Mouse (Mus musculus): ENCODE results near the gene Mau2. TPM values are rescaled to one million over a fixed set of nuclear protein-coding genes. Genes with fewer than 3 reads are reported as not detected.
"Not testable (repeated sequence)": the region's sequence is repeated elsewhere in the genome, so short reads cannot be mapped to it uniquely, and the experiment has no call there.

The Mau2 gene
- polyA plus RNA-seq, 1 experiment from 2014 or later: 75.8 TPM

GRCm38 (mm10) chr8:70081976-70082375 lies 39.4 kb upstream of the Mau2 start:
- Histone ChIP-seq H3K36me3 (ENCODE audit: control insufficient read depth, insufficient read depth, low read length) (no peaks in the 10 kb centered on the region), H3K9ac (ENCODE audit: low read depth, low read length) (no peak overlapping the region), H3K4me3 (ENCODE audit: low read depth, low read length) (no peak overlapping the region), H3K27me3 (ENCODE audit: control insufficient read depth, insufficient read depth, low read depth, low read length) (peaks cover 30% of the 10 kb centered on the region), H3K9me3 (replicated peaks; ENCODE audit: control insufficient read depth, low read length, poor library complexity, severe bottlenecking) (no peaks in the 10 kb centered on the region), H3K4me1 (ENCODE audit: control insufficient read depth, insufficient read depth, low read length) (peaks cover 15% of the 10 kb centered on the region), H3K27ac (ENCODE audit: low read length) (no peak overlapping the region), H3K4me2 (ENCODE audit: low read length) (no peak overlapping the region)
- no peak for ATAC-seq
- 77% methylated on average over 2 of the region's 2 CpGs for WGBS

GRCm38 (mm10) chr8:70073682-70074081 lies 31.1 kb upstream of the Mau2 start:
- Histone ChIP-seq H3K4me3 (ENCODE audit: low read depth, low read length) (no peak overlapping the region), H3K27me3 (ENCODE audit: control insufficient read depth, insufficient read depth, low read depth, low read length) (no peaks in the 10 kb centered on the region), H3K9ac (ENCODE audit: low read depth, low read length) (no peak overlapping the region), H3K4me1 (ENCODE audit: control insufficient read depth, insufficient read depth, low read length) (0 out of 2 replicates have a peak, but pooled peaks cover 2% of the 10 kb centered on the region), H3K4me2 (ENCODE audit: low read length) (no peak overlapping the region), H3K9me3 (replicated peaks; ENCODE audit: control insufficient read depth, low read length, poor library complexity, severe bottlenecking) (no peaks in the 10 kb centered on the region), H3K36me3 (ENCODE audit: control insufficient read depth, insufficient read depth, low read length) (peaks cover 28% of the 10 kb centered on the region), H3K27ac (ENCODE audit: low read length) (no peak overlapping the region)
- 88% methylated on average over 1 of the region's 1 CpGs for WGBS
- no peak for ATAC-seq

DNA sequence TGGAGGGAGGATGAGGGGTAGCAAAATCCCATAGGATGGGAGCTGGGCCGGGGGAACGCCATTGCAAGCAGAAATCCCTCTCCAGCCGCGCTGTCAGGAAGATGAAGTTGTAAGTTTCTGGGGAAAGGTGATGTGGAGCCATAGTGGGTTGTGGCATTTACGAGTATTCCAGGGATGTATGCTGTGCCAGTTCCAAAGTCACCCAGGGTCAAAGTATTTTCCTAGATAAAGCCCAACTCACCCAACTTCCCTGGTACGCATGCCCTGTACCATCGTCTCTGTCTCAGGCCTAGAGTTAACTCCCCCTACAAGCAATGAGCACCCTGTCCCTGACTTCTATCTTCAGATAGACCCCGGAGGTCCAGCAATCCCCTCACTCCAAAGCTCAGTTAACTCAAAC lies 30.6 kb upstream of the Mau2 start:
- H3K4me1 ChIP-seq (ENCODE audit: control insufficient read depth, insufficient read depth, low read length): 0 out of 2 replicates have a peak, but pooled peaks cover 2% of the 10 kb centered on the region
- no peak overlapping the region for H3K4me3 ChIP-seq (ENCODE audit: low read depth, low read length)
- H3K9me3 ChIP-seq (replicated peaks; ENCODE audit: control insufficient read depth, low read length, poor library complexity, severe bottlenecking): no peaks in the 10 kb centered on the region
- no peak for ATAC-seq
- no peak overlapping the region for H3K27ac ChIP-seq (ENCODE audit: low read length)
- H3K9ac ChIP-seq (ENCODE audit: low read depth, low read length): no peak overlapping the region
- WGBS: 62% methylated on average over 8 of the region's 8 CpGs
- no peaks in the 10 kb centered on the region for H3K27me3 ChIP-seq (ENCODE audit: control insufficient read depth, insufficient read depth, low read depth, low read length)
- H3K36me3 ChIP-seq (ENCODE audit: control insufficient read depth, insufficient read depth, low read length): peaks cover 33% of the 10 kb centered on the region
- no peak overlapping the region for H3K4me2 ChIP-seq (ENCODE audit: low read length)

DNA sequence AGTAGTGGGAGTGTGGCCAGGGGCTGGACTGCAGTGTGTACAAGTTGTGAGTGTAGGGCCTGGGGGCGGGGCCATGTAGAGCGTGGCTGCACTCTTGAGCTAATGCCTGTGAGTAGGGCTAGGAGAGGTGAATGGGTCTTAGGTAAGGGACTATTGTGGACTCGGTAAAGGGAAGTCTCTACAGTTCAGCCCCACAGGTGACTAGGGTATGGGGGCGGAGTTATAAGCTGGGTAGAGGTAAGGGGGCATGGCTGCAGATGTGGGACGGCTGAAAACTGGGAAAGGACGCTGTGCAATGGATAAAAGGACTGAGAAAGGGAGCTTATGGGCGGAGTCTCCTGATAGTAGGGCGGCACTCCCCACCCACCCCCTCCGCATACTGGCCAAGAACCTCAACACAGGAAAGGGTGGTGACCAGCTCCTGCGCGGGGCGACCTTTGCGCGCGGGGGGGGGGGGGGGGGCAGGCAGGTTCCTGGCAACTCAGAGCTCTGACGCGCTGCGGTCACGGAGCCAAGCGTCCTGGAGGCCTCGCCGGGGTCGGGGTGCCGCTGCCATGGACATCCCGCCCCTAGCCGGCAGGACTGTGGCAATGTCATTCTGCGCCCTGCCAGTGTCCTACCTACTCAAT lies 30.0 kb upstream of the Mau2 start, which contains the start of gene Tm6sf2:
TSS of gene Tm6sf2 (plus strand) at position 484 of the 629 bp plus-strand sequence.
- Histone ChIP-seq H3K9ac (ENCODE audit: low read depth, low read length) (no peak within 1 kb of the TSS), H3K36me3 (ENCODE audit: control insufficient read depth, insufficient read depth, low read length) (peaks cover 38% of the 10 kb centered on the region), H3K9me3 (replicated peaks; ENCODE audit: control insufficient read depth, low read length, poor library complexity, severe bottlenecking) (no peaks in the 10 kb centered on the region), H3K4me2 (ENCODE audit: low read length) (peak within 1 kb of the TSS; percentile 9; the same call in 1 of the 2 replicates), H3K27me3 (ENCODE audit: control insufficient read depth, insufficient read depth, low read depth, low read length) (no peaks in the 10 kb centered on the region), H3K27ac (ENCODE audit: low read length) (no peak within 1 kb of the TSS), H3K4me1 (ENCODE audit: control insufficient read depth, insufficient read depth, low read length) (0 out of 2 replicates have a peak, but pooled peaks cover 2% of the 10 kb centered on the region), H3K4me3 (ENCODE audit: low read depth, low read length) (no peak within 1 kb of the TSS)
- peak; percentile 56 for ATAC-seq
- 12% methylated on average over 19 of the region's 27 CpGs for WGBS

DNA sequence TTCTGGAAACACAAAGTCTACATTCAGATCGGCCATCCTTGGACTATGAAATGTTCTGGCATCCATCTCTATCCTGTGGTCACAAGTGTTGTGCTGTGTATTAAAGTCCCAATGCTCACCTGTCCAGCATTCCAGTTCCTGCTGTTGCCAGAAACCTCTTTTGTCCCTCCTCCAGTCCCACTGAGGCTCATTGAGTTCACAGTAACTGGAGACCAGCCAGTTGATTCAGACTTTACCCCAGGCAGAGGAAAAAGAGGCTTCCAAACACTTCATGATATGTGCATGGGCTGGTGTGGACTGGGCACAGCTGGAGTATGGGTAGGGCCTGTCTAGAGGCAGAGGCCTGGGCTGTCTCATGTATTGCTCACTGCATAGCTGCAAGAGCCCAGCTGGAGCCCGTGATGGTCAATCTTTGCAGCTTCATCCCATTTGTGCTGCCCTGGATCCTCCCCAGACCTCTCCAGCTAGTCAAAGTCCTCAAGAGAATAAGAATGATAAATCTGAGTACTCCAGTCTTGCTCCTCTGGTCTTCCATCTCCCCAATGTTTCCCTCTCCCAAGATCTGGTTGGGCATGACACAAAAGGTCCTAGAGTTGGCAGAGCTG lies 29.4 kb upstream of the Mau2 start:
- H3K27ac ChIP-seq (ENCODE audit: low read length): no peak overlapping the region
- H3K36me3 ChIP-seq (ENCODE audit: control insufficient read depth, insufficient read depth, low read length): peaks cover 39% of the 10 kb centered on the region
- H3K4me2 ChIP-seq (ENCODE audit: low read length): no peak overlapping the region
- no peaks in the 10 kb centered on the region for H3K27me3 ChIP-seq (ENCODE audit: control insufficient read depth, insufficient read depth, low read depth, low read length)
- no peaks in the 10 kb centered on the region for H3K9me3 ChIP-seq (replicated peaks; ENCODE audit: control insufficient read depth, low read length, poor library complexity, severe bottlenecking)
- no peak for ATAC-seq
- 90% methylated on average over 2 of the region's 2 CpGs for WGBS
- H3K9ac ChIP-seq (ENCODE audit: low read depth, low read length): no peak overlapping the region
- no peak overlapping the region for H3K4me3 ChIP-seq (ENCODE audit: low read depth, low read length)
- H3K4me1 ChIP-seq (ENCODE audit: control insufficient read depth, insufficient read depth, low read length): 0 out of 2 replicates have a peak, but pooled peaks cover 2% of the 10 kb centered on the region

DNA sequence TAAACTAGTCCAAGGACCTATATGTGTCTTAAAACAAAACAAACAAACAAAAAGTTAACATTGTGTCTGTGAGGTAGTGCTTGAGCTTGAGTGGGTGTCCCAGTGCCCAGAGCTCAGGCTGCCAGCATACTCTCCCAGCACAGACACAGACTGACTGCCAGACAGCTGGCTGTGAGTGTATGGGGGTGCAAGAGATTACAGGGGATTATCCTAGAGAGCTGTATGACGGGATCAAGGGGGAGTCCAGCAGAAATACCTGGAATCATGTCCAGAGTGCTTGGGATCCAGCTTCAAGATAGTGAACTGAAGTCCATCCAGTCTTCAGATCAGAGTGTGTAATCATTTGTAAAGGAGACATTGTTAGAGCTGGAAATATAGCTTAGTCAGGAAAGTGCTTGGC lies 15.2 kb upstream of the Mau2 start:
- Histone ChIP-seq H3K27me3 (ENCODE audit: control insufficient read depth, insufficient read depth, low read depth, low read length) (no peaks in the 10 kb centered on the region), H3K36me3 (ENCODE audit: control insufficient read depth, insufficient read depth, low read length) (peaks cover 47% of the 10 kb centered on the region), H3K27ac (ENCODE audit: low read length) (no peak overlapping the region), H3K9ac (ENCODE audit: low read depth, low read length) (no peak overlapping the region), H3K4me2 (ENCODE audit: low read length) (no peak overlapping the region), H3K9me3 (replicated peaks; ENCODE audit: control insufficient read depth, low read length, poor library complexity, severe bottlenecking) (no peaks in the 10 kb centered on the region), H3K4me3 (ENCODE audit: low read depth, low read length) (no peak overlapping the region), H3K4me1 (ENCODE audit: control insufficient read depth, insufficient read depth, low read length) (no peaks in the 10 kb centered on the region)
- WGBS: 38% methylated on average over 1 of the region's 1 CpGs
- no peak for ATAC-seq

DNA sequence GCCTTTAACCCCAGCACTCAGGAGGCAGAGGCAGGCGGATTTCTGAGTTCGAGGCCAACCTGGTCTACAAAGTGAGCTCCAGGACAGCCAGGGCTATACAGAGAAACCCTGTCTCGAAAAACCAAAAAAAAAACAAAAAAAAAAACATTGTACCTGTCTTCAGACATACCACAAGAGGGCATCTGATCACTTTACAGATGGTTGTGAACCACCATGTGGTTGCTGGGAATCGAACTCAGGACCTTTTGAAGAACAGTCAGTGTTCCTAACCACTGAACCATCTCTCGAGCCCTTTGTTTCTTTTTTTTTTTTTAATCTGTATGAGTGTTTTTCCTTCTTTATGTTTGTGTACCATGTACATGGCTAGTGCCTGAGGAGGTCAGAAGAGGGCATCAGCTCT lies 7.9 kb upstream of the Mau2 start:
- not testable (repeated sequence) for H3K9me3 ChIP-seq (replicated peaks; ENCODE audit: control insufficient read depth, low read length, poor library complexity, severe bottlenecking); H3K4me1 ChIP-seq (ENCODE audit: control insufficient read depth, insufficient read depth, low read length); H3K4me3 ChIP-seq (ENCODE audit: low read depth, low read length); H3K9ac ChIP-seq (ENCODE audit: low read depth, low read length); H3K4me2 ChIP-seq (ENCODE audit: low read length); H3K27me3 ChIP-seq (ENCODE audit: control insufficient read depth, insufficient read depth, low read depth, low read length); H3K27ac ChIP-seq (ENCODE audit: low read length); ATAC-seq
- peaks cover 39% of the 10 kb centered on the region for H3K36me3 ChIP-seq (ENCODE audit: control insufficient read depth, insufficient read depth, low read length)
- WGBS: 100% methylated on average over 5 of the region's 5 CpGs

- H3K36me3 ChIP-seq (ENCODE audit: control insufficient read depth, insufficient read depth, low read length): peaks cover 36% of the 10 kb centered on the region
- ATAC-seq: no peak
These were observed 7.1 kb upstream of the Mau2 start for GRCm38 (mm10) chr8:70049662-70050061.

DNA sequence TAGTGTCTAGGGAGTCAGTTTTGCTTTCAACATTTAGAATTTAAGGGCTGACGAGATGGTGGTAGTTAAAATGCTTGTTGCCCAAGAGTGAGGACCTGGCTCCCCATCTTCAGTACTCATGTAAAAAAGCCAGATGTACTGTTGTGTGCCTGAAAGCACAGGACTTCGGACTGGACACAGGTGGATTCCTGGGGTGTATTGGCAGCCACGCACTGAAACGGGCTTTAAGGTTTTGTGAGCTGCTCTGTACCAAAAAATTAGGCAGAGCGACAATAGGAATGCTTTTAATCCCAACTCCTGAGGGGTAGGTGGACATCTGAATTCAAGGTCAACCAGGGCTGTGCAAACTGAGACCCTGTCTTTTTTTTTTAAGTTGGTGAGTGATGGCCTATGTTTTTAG lies 1.5 kb upstream of the Mau2 start:
- Histone ChIP-seq H3K27me3 (ENCODE audit: control insufficient read depth, insufficient read depth, low read depth, low read length) (no peaks in the 10 kb centered on the region), H3K9me3 (replicated peaks; ENCODE audit: control insufficient read depth, low read length, poor library complexity, severe bottlenecking) (no peaks in the 10 kb centered on the region), H3K27ac (ENCODE audit: low read length) (no peak overlapping the region), H3K9ac (ENCODE audit: low read depth, low read length) (peak overlapping the region; percentile 81; the same call in 1 of the 2 replicates), H3K4me1 (ENCODE audit: control insufficient read depth, insufficient read depth, low read length) (peaks cover 33% of the 10 kb centered on the region), H3K4me2 (ENCODE audit: low read length) (peak overlapping the region; percentile 91), H3K36me3 (ENCODE audit: control insufficient read depth, insufficient read depth, low read length) (no peaks in the 10 kb centered on the region), H3K4me3 (ENCODE audit: low read depth, low read length) (peak overlapping the region; percentile 70)
- WGBS: 87% methylated on average over 5 of the region's 5 CpGs
- no peak for ATAC-seq

More at GRCm38 (mm10) chr8:70049662-70050061, 7.1 kb upstream of the Mau2 start:
- no peak overlapping the region for H3K27ac ChIP-seq (ENCODE audit: low read length)
- H3K9me3 ChIP-seq (replicated peaks; ENCODE audit: control insufficient read depth, low read length, poor library complexity, severe bottlenecking): no peaks in the 10 kb centered on the region
- H3K4me2 ChIP-seq (ENCODE audit: low read length): no peak overlapping the region
- no peaks in the 10 kb centered on the region for H3K27me3 ChIP-seq (ENCODE audit: control insufficient read depth, insufficient read depth, low read depth, low read length)
- 0 out of 2 replicates have a peak, but pooled peaks cover under 1% of the 10 kb centered on the region for H3K4me1 ChIP-seq (ENCODE audit: control insufficient read depth, insufficient read depth, low read length)
- H3K9ac ChIP-seq (ENCODE audit: low read depth, low read length): no peak overlapping the region
- no peak overlapping the region for H3K4me3 ChIP-seq (ENCODE audit: low read depth, low read length)
